Mouse (Mus musculus): Measurements from ENCODE around the gene Dhh.

DNA sequence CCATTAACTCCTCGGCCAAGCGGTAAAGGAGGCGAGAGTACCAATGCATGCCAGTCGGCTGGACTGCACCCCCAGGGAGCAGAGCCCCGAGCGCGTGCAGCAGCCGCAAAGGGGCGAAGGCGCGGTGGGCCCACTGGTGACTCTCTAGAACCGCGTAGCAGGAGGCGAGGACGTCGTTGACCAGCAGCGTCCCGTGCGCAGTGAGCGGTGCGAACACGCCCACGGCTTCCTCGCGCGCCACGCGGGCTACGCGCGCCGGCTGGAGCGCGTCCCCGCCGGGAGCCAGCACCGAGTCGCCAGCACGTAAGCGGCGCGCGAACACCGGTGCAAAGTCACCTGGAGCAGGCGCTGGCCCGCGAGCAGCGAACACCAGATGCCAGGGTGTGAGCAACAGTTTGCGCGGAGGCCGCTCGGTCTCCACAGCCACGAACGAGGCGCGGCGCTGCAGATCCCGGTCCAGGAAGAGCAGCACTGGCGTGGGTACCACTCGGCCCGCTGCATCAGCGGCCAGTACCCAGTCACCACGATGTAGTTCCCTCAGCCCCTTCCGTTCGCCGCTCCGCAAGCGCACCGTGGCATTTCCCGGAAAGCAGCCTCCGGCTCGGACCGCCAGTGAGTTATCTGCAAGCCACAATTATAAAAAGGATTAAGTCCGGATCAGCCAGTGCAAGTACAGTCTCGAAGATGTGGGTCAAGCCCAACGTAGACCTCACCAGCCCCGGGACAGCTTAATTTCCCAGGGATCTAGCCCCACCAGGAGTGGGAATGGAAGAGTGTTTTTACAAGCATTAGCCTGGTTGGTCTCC is 4.2 kb downstream of the Dhh start, which contains the start of gene Rhebl1:
- TF ChIP-seq GATA1 (IDR thresholded peaks at IDR 0.05; ENCODE audit: borderline replicate concordance, low read length) (no peak), FLI1 (IDR thresholded peaks at IDR 0.05; ENCODE audit: low read length) (no peak)

Data from megakaryocyte, embryonic 14.5 days (primary cell).